Mouse (Mus musculus) midbrain, postnatal 0 days (tissue): Measurements from ENCODE around the gene Pdpk1. TPM values are rescaled to one million over a fixed set of nuclear protein-coding genes. Genes with fewer than 3 reads are reported as not detected.

ENCODE experiments used
- ATAC-seq: fragments of 200-750 bp; cut with Nextera tagmentation; 2 replicates; pipeline ENCODE4 v1.8.0; 2017; ENCODE audit warnings: moderate number of reproducible peaks, mild to moderate bottlenecking, moderate TSS enrichment, moderate library complexity; ENCODE audit not compliant: low FRiP score
- DNase-seq: peaks from one replicate; pipeline ENCODE4 v3.0.0-alpha.2; 2015; ENCODE audit warnings: low spot score
- H3K27ac ChIP-seq: fragments of 300-500 bp; sonication (generic); 2 replicates; pipeline ENCODE4 v1.5.1; 2014; ENCODE audit warnings: low read depth, mild to moderate bottlenecking, low read length, mixed read lengths
- H3K27me3 ChIP-seq: fragments of 300-500 bp; sonication (generic); 2 replicates; pipeline ENCODE4 v1.6.1; 2014; ENCODE audit warnings: low read length, control low read depth, mixed read lengths; ENCODE audit not compliant: insufficient read depth
- H3K36me3 ChIP-seq: fragments of 300-500 bp; sonication (generic); 2 replicates; pipeline ENCODE4 v1.6.1; 2014; ENCODE audit warnings: low read length, control low read depth, mixed read lengths; ENCODE audit not compliant: insufficient read depth
- H3K4me1 ChIP-seq: fragments of 300-500 bp; sonication (generic); 2 replicates; pipeline ENCODE4 v1.6.1; 2014; ENCODE audit warnings: mild to moderate bottlenecking, control low read depth, antibody characterized with exemption, low read length, mixed read lengths; ENCODE audit not compliant: insufficient read depth
- H3K4me2 ChIP-seq: fragments of 300-500 bp; sonication (generic); 2 replicates; pipeline ENCODE4 v1.6.1; 2014; ENCODE audit warnings: low read depth, mild to moderate bottlenecking, low read length, mixed read lengths; ENCODE audit not compliant: poor library complexity, severe bottlenecking
- H3K4me3 ChIP-seq: fragments of 300-500 bp; sonication (generic); 2 replicates; pipeline ENCODE4 v1.5.1; 2014; ENCODE audit warnings: low read depth, mild to moderate bottlenecking, low read length, moderate library complexity
- H3K9ac ChIP-seq: fragments of 300-500 bp; sonication (generic); replicated peaks from 2 replicates; pipeline ENCODE4 v1.6.1; 2014; ENCODE audit warnings: mild to moderate bottlenecking, low read length, moderate library complexity, mixed read lengths; ENCODE audit not compliant: poor library complexity, severe bottlenecking
- H3K9me3 ChIP-seq: fragments of 300-500 bp; sonication (generic); 2 replicates; pipeline ENCODE4 v1.6.1; 2016; ENCODE audit warnings: low read length, control low read depth
- CTCF ChIP-seq: IDR thresholded peaks from 2 replicates; pipeline ENCODE4 v1.5.1; 2016; ENCODE audit warnings: antibody characterized with exemption, mild to moderate bottlenecking
- WGBS: fragments of 180-500 bp; shearing (Covaris S2); extraction: QIAGEN DNeasy Blood & Tissue Kit; methylation state at CpG from one replicate; pipeline ENCODE4 v1.1.7; 2014; 5-methylcytosine and 5-hydroxymethylcytosine counted together
- polyA plus RNA-seq: library from polyadenylated mRNA; unstranded; fragments of >200 nt; fragmentation: Nextera tagmentation; extraction: Ambion mirVana; gene quantifications from 2 replicates; pipeline ENCODE4 v1.2.1, GENCODE M21; 2015
- total RNA-seq: library from RNA; depleted of rRNA; stranded (reverse); fragments of >200 nt; gene quantifications from 2 replicates; pipeline ENCODE4 v1.2.3, GENCODE M21; 2014; rRNA removed

Pdpk1 gene
- total RNA-seq (57.9 and 68.1 TPM in 2 replicates), polyA plus RNA-seq (53.2 and 61.5 TPM in 2 replicates)

DNA sequence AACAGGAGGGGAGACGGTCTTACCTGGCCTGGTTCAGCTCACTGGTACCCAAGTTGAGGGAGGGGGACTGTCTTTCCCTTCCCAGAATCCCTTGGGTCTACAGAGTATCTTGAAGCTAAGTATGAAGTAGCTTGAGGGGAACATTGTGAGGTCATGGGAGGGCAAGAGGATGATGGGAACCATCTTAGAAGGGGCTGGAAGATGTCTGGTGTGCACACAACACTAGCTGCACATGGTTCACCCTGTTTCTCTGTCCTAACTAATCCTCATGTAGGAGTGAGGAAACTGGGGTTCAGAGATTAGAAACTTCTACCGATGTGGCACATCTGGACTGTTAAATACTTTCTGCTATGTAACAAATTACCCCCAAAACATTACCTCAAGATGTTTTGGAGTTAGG, at the start of gene Pdpk1:
Pdpk1 (minus strand) TSS at position 101 of the 400 bp plus-strand sequence.
- Histone ChIP-seq H3K9ac (no peak within 1 kb of the TSS; the same call in 1 of the 2 replicates), H3K4me3 (peak within 1 kb of the TSS; percentile 27; the same call in 1 of the 2 replicates), H3K4me2 (peak within 1 kb of the TSS; percentile 63), H3K36me3 (no peaks in the 10 kb centered on the region), H3K27ac (no peak within 1 kb of the TSS), H3K4me1 (peaks cover 5% of the 10 kb centered on the region; the same call in 1 of the 2 replicates), H3K27me3 (no peaks in the 10 kb centered on the region), H3K9me3 (no peaks in the 10 kb centered on the region)
- TF ChIP-seq CTCF: no peak
- ATAC-seq (no peak), DNase-seq (no peak)
- 95% methylated on average over 2 of the region's 2 CpGs for WGBS

DNA sequence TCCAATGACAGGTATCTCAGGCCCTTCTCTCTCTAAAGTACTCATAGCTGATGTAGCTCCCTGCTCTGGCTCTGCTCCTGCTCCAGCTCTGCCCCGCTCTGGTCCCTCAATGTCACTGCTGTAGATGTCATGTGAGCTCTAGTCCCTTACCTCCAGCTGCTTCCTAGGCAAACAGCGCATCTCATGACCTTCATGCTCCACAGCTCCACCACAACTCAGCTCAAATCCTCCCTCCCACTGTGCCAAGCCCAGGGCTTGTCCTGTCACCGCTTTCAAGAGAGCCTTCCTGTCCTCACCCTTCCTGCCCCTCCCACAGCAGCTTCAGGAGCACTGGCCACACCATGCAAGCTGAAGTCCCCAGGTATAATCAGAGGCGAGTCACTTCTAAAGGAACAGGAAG, 49.0 kb upstream of the Pdpk1 start:
- Histone ChIP-seq H3K9ac (no peak overlapping the region), H3K27ac (no peak overlapping the region), H3K36me3 (0 out of 2 replicates have a peak, but pooled peaks cover 3% of the 10 kb centered on the region), H3K4me1 (peaks cover 24% of the 10 kb centered on the region), H3K4me2 (no peak overlapping the region), H3K4me3 (no peak overlapping the region), H3K9me3 (no peaks in the 10 kb centered on the region), H3K27me3 (no peaks in the 10 kb centered on the region)
- ATAC-seq: no peak
- no peak for TF ChIP-seq CTCF
- DNase-seq: no peak
- WGBS: 70% methylated on average over 4 of the region's 4 CpGs

DNA sequence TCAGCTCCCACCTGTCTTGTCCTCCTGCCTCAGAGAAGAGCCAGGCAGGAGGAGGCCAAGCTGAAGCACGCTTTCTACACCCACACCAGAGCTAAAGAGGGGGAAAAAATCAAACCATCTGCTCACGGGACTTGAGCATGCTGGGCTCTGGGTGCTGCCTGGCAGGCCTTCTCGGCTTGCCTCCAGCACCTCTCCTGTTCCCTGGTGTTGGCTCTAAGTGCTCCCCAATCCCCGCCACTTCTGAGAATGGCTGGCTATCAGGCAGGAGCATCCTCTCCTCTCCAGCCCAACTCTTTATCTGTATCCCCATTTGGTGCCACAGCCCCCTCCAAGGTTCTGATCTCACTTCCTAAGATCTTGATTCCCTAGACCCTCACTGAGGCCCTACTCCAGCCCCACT, 48.5 kb upstream of the Pdpk1 start:
- DNase-seq (no peak), ATAC-seq (no peak)
- H3K9ac ChIP-seq: no peak overlapping the region
- no peak for TF ChIP-seq CTCF
- H3K4me3 ChIP-seq: no peak overlapping the region
- no peak overlapping the region for H3K4me2 ChIP-seq
- 87% methylated on average over 4 of the region's 4 CpGs for WGBS
- H3K27me3 ChIP-seq: no peaks in the 10 kb centered on the region
- H3K9me3 ChIP-seq: no peaks in the 10 kb centered on the region
- H3K36me3 ChIP-seq: 0 out of 2 replicates have a peak, but pooled peaks cover 3% of the 10 kb centered on the region
- no peak overlapping the region for H3K27ac ChIP-seq
- H3K4me1 ChIP-seq: peaks cover 19% of the 10 kb centered on the region

DNA sequence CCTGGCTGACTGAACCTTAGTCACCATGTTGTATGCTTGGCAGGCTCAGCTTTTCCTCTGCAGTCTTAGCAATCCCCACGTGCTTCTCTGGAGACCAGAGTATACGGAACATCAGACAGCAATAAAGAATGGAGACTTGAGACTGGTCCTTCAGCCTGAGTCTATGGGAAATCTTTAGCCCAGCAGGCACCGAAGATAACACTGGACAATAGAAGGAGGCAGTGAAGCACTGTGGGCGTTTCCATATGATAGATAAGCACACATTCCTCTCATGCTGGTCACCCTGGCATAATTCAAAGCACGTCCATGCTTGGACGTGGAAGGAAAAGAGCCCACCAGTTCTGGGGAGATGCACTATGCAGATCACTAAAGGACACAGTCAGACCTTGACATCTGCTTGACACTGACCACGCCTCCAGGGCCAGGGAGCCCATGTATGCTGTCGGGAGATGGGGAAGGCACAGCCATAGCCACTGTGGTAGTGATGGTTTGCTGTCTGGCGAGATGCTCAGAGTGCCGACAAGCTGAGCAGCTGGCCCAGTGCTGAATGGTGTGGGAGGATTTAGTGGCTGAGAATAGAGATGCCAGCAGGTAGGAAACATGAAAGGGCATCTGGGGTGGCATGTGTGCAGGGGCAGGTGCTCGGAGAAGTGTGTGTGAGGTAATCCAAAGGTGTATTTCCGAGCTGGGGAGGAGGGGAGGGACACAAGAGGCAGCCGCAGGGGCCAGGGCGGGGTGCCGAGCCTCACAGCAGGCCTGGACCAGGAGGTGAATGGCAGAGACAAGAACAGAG, 46.5 kb upstream of the Pdpk1 start:
- no peaks in the 10 kb centered on the region for H3K27me3 ChIP-seq
- no peak for DNase-seq

DNA sequence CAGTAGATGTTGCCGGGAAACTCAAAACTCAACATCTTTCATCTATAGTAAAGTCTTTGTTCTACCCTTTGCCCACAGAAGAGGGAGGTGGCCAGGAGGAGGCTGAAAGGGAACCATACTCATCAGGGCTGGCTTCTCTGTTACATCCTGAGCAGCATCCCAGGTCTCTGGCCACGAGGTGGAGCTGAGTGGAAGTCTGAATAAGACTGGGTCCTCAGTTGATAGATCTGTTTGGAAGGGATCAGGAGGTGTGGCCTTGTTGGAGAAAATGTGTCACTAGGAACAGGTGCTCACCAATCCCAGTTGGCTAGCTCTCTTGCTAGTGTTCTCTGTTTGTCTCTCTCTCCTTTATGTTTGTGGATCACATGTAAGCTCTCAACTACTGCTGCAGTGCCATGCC, 44.6 kb upstream of the Pdpk1 start:
- H3K9ac ChIP-seq: no peak overlapping the region
- H3K4me1 ChIP-seq: peaks cover 3% of the 10 kb centered on the region; the same call in 1 of the 2 replicates
- ATAC-seq (no peak), DNase-seq (no peak)
- no peak overlapping the region for H3K4me2 ChIP-seq
- H3K27ac ChIP-seq: no peak overlapping the region
- no peak for TF ChIP-seq CTCF
- WGBS: 70% methylated on average over 2 of the region's 2 CpGs
- no peaks in the 10 kb centered on the region; the same call in 1 of the 2 replicates for H3K36me3 ChIP-seq
- H3K27me3 ChIP-seq: no peaks in the 10 kb centered on the region
- no peaks in the 10 kb centered on the region for H3K9me3 ChIP-seq
- no peak overlapping the region for H3K4me3 ChIP-seq

More for the DNA sequence above, 46.5 kb upstream of the Pdpk1 start:
- Histone ChIP-seq H3K36me3 (peaks cover 3% of the 10 kb centered on the region; the same call in 1 of the 2 replicates), H3K4me2 (no peak overlapping the region), H3K27ac (no peak overlapping the region), H3K4me1 (peaks cover 3% of the 10 kb centered on the region; the same call in 1 of the 2 replicates), H3K4me3 (no peak overlapping the region), H3K9me3 (no peaks in the 10 kb centered on the region), H3K9ac (no peak overlapping the region)
- 60% methylated on average over 15 of the region's 15 CpGs for WGBS
- ATAC-seq: no peak
- no peak for TF ChIP-seq CTCF

DNA sequence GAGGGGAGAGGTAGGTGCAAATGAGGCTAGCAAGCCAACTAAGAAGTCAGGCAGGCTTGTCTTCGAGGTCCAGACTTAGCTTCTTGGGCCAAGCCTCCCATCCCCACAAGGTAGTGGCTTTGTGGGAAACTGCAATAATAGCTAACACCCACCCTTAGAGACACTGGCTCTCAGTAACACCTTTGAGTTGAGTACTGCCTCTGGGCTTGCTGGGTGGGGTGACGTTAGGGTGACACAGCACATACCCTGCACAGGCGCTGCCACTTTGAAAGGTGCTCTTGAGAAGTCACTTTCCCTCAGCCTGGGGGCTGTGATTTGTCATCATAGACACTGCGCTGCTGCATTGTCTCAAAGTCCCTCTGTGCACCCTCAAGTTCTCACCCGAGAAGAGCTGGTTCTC, 43.0 kb upstream of the Pdpk1 start:
- Histone ChIP-seq H3K27ac (no peak overlapping the region), H3K4me2 (no peak overlapping the region), H3K4me1 (no peaks in the 10 kb centered on the region), H3K36me3 (peaks cover 2% of the 10 kb centered on the region; the same call in 1 of the 2 replicates), H3K4me3 (no peak overlapping the region), H3K9ac (no peak overlapping the region), H3K27me3 (no peaks in the 10 kb centered on the region), H3K9me3 (no peaks in the 10 kb centered on the region)
- ATAC-seq (no peak), DNase-seq (no peak)
- 91% methylated on average over 5 of the region's 5 CpGs for WGBS
- no peak for TF ChIP-seq CTCF
